Mouse (Mus musculus): ENCODE results near the gene Olfr904. TPM values are rescaled to one million over a fixed set of nuclear protein-coding genes. Genes with fewer than 3 reads are reported as not detected.

Olfr904 gene
- not detected for polyA plus RNA-seq (2017; shearing (Covaris generic))

GRCm38 (mm10) chr9:38462844-38463243 is at the start of gene Olfr904:
TSS of gene Olfr904 (plus strand) at chr9:38463144.

GRCm38 (mm10) chr9:38429155-38429554 is 33.8 kb upstream of the Olfr904 start, which contains the start of gene Olfr901:
TSS of gene Olfr901 (plus strand) at chr9:38429455.

GRCm38 (mm10) chr9:38447352-38447751 is 15.6 kb upstream of the Olfr904 start, which contains the start of gene Olfr902:
TSS of gene Olfr902 (plus strand) at chr9:38447652.

GRCm38 (mm10) chr9:38470807-38471206 is 7.9 kb downstream of the Olfr904 start, which contains the start of gene Olfr905:
TSS of gene Olfr905 (plus strand) at chr9:38471107.

GRCm38 (mm10) chr9:38486785-38487184 is 23.8 kb downstream of the Olfr904 start, which contains the start of gene Olfr906:
TSS of gene Olfr906 (plus strand) at chr9:38487085.

GRCm38 (mm10) chr9:38495501-38495900 is 32.6 kb downstream of the Olfr904 start, which contains the start of gene Olfr907:
TSS of gene Olfr907 (plus strand) at chr9:38495801.

Other genes starting within 250 kb of the Olfr904 start
- not detected for gene Olfr894, start 245.1 kb upstream of the Olfr904 start, polyA plus RNA-seq (2017; shearing (Covaris generic))
- gene Olfr143, start 210.4 kb upstream of the Olfr904 start, polyA plus RNA-seq (2017; shearing (Covaris generic)), result not detected
- gene Olfr895, start 195.3 kb upstream of the Olfr904 start, polyA plus RNA-seq (2017; shearing (Covaris generic)), result not detected
- gene Olfr896-ps1, start 172.0 kb upstream of the Olfr904 start, polyA plus RNA-seq (2017; shearing (Covaris generic)), result not detected
- gene Olfr25, start 134.1 kb upstream of the Olfr904 start, polyA plus RNA-seq (2017; shearing (Covaris generic)), result not detected
- gene Olfr898, start 114.7 kb upstream of the Olfr904 start, polyA plus RNA-seq (2017; shearing (Covaris generic)), result not detected
- gene Olfr250, start 96.2 kb upstream of the Olfr904 start, polyA plus RNA-seq (2017; shearing (Covaris generic)), result 0.12 TPM
- not detected for gene Olfr251, start 86.1 kb upstream of the Olfr904 start, polyA plus RNA-seq (2017; shearing (Covaris generic))
- gene Olfr147, start 61.4 kb upstream of the Olfr904 start, polyA plus RNA-seq (2017; shearing (Covaris generic)), result not detected
- gene Olfr901, start 33.7 kb upstream of the Olfr904 start, polyA plus RNA-seq (2017; shearing (Covaris generic)), result not detected
- gene Olfr902, start 15.5 kb upstream of the Olfr904 start, polyA plus RNA-seq (2017; shearing (Covaris generic)), result not detected
- 0.11 TPM for gene Olfr905, start 8.0 kb downstream of the Olfr904 start, polyA plus RNA-seq (2017; shearing (Covaris generic))
- not detected for gene Olfr906, start 23.9 kb downstream of the Olfr904 start, polyA plus RNA-seq (2017; shearing (Covaris generic))
- gene Olfr907, start 32.7 kb downstream of the Olfr904 start, polyA plus RNA-seq (2017; shearing (Covaris generic)), result not detected
- gene Olfr911-ps1, start 58.4 kb downstream of the Olfr904 start, polyA plus RNA-seq (2017; shearing (Covaris generic)), result not detected
- not detected for gene Olfr910, start 74.7 kb downstream of the Olfr904 start, polyA plus RNA-seq (2017; shearing (Covaris generic))
- 0.09 TPM for gene Olfr912, start 117.0 kb downstream of the Olfr904 start, polyA plus RNA-seq (2017; shearing (Covaris generic))
- gene Olfr913, start 129.6 kb downstream of the Olfr904 start, polyA plus RNA-seq (2017; shearing (Covaris generic)), result not detected
- gene Olfr914, start 142.0 kb downstream of the Olfr904 start, polyA plus RNA-seq (2017; shearing (Covaris generic)), result not detected
- gene Olfr916, start 196.7 kb downstream of the Olfr904 start, polyA plus RNA-seq (2017; shearing (Covaris generic)), result not detected
- gene Olfr917, start 202.7 kb downstream of the Olfr904 start, polyA plus RNA-seq (2017; shearing (Covaris generic)), result not detected
- not detected for gene Olfr918, start 211.5 kb downstream of the Olfr904 start, polyA plus RNA-seq (2017; shearing (Covaris generic))
- not detected for gene Olfr919, start 240.5 kb downstream of the Olfr904 start, polyA plus RNA-seq (2017; shearing (Covaris generic))

Measured in inflammation-experienced regulatory T-cells, adult 16 weeks (primary cell).